Mouse (Mus musculus) lung, adult 2 months (tissue): Measurements from ENCODE around the gene Slc35f1. TPM values are rescaled to one million over a fixed set of nuclear protein-coding genes. Genes with fewer than 3 reads are reported as not detected.

Experiments used
- DNase-seq: peaks from one replicate; pipeline ENCODE4 v3.0.0; 2022
- H3K4me1 ChIP-seq: fragments of 200-500 bp; 2 replicates; pipeline ENCODE4 v1.6.1; 2011; ENCODE audit warnings: low read length; ENCODE audit not compliant: control insufficient read depth, insufficient read depth
- H3K4me3 ChIP-seq: fragments of 200-500 bp; replicated peaks from 2 replicates; pipeline ENCODE3; 2011; ENCODE audit warnings: low read depth, mild to moderate bottlenecking, control low read depth, low read length; ENCODE audit errors: extremely low read depth
- CTCF ChIP-seq: fragments of 200-500 bp; IDR thresholded peaks from 2 replicates; pipeline ENCODE4 v1.5.1; 2011; ENCODE audit warnings: mild to moderate bottlenecking, low read length, control low read depth; ENCODE audit not compliant: insufficient read depth
- POLR2A ChIP-seq: fragments of 200-500 bp; IDR thresholded peaks from 2 replicates; pipeline ENCODE4 v1.6.1; 2011; ENCODE audit warnings: low read depth, mild to moderate bottlenecking, control low read depth, low read length, borderline replicate concordance; ENCODE audit errors: extremely low read depth
- WGBS: fragments of 180-500 bp; shearing (Covaris S2); methylation state at CpG from one replicate; pipeline ENCODE4 v1.1.7; 2018; 5-methylcytosine and 5-hydroxymethylcytosine counted together
- polyA plus RNA-seq: library from polyadenylated mRNA; depleted of rRNA; stranded (reverse); fragments of >200 nt; gene quantifications from 2 replicates; pipeline ENCODE4 v1.2.3, GENCODE M21; 2012; rRNA removed

Slc35f1 gene
- polyA plus RNA-seq: 0.06 and 0.27 TPM in 2 replicates

GRCm38 (mm10) chr10:52690334-52690991 lies at the start of gene Slc35f1:
Gene Slc35f1 (plus strand): TSS chr10:52690533.
- DNase-seq: peak; percentile 5
- Histone ChIP-seq H3K4me1 (no peaks in the 10 kb centered on the region), H3K4me3 (peak within 1 kb of the TSS; percentile 41)
- TF ChIP-seq CTCF (no peak), POLR2A (no peak)
- under 1% methylated on average over 54 of the region's 54 CpGs for WGBS

GRCm38 (mm10) chr10:52671234-52671633 lies 19.1 kb upstream of the Slc35f1 start:
- H3K4me3 ChIP-seq: no peak overlapping the region
- DNase-seq: no peak
- no peaks in the 10 kb centered on the region for H3K4me1 ChIP-seq
- TF ChIP-seq POLR2A (no peak), CTCF (no peak)

- H3K4me3 ChIP-seq: no peak overlapping the region
- TF ChIP-seq CTCF (no peak), POLR2A (no peak)
- 4% methylated on average over 45 of the region's 45 CpGs for WGBS
- peak; percentile 6 for DNase-seq
- no peaks in the 10 kb centered on the region for H3K4me1 ChIP-seq
Observed at GRCm38 (mm10) chr10:52690992-52691731, 829 bp downstream of the Slc35f1 start.

- Histone ChIP-seq H3K4me1 (no peaks in the 10 kb centered on the region), H3K4me3 (no peak overlapping the region)
- TF ChIP-seq CTCF (no peak), POLR2A (no peak)
- DNase-seq: no peak
Observed at GRCm38 (mm10) chr10:52703688-52704087, 13.4 kb downstream of the Slc35f1 start.

DNA sequence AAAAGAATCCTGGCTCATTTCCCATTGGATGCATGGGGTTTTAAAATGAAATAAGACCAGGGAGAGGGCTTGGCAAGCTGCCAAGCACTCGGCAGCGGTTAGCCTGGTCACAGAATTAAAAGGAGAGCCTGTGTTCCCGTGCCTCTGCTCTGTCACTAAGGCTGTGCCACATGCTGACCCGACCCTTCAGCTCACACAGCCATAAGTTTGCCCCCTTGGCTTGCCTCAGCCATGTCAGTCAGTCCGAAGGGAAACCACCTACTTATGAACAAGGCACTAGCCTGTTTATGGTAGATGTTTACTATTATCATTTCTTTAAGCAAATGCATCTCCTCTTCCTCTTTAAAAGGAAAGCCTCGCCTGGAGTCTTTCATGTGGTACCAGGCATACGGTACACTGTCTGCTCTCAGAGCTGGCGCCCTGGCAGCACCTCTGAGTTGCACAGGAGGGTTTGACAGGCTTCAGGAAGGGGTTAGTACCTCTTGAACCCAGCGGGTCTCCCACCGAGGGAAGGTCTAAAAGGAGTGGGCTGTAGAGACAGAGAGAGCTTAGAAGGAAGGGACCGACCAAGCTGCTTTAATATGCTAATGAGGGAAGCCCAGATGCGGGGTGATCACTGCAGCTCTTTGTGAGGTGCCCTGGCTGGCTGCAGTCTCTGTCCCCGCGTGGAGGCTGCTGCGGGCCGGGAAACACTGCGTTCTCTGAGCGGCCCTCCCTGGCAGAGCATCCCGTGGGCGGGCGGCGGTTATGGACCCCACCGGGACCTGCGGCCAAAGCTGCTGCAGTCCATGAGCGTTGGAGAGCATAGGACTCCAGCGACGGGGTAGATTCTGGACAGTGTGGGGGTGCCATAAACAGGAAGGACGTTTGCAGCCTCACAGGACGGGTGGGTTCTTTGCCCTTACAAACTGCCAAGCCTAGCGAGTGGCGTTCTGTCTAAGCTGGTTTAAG lies 14.0 kb downstream of the Slc35f1 start:
- no peak for TF ChIP-seq POLR2A
- no peak for TF ChIP-seq CTCF
- H3K4me3 ChIP-seq: no peak overlapping the region
- DNase-seq: peak; percentile 4
- 4% methylated on average over 31 of the region's 31 CpGs for WGBS
- H3K4me1 ChIP-seq: no peaks in the 10 kb centered on the region

DNA sequence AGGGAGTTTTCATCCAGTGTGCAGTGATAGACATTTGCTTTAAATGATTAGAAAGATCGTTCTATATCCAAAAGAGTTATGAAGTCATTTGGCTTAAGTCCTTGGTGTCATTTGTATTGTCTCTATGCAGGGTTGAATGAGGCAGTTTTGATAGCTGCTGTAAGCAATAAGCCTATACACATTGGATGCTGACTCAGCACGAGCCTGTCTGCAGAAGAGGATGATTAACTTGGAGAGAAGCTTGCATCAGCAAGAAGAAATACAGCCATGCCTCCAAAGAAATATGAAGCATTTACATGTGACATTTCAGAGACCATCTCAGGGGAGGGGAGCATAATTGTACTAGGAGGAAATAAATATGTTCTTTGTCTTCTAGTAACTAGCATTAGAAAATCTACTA lies 19.1 kb downstream of the Slc35f1 start:
- 55% methylated on average over 2 of the region's 2 CpGs for WGBS
- H3K4me1 ChIP-seq: no peaks in the 10 kb centered on the region
- TF ChIP-seq POLR2A: no peak
- TF ChIP-seq CTCF: no peak
- DNase-seq: no peak
- H3K4me3 ChIP-seq: no peak overlapping the region

DNA sequence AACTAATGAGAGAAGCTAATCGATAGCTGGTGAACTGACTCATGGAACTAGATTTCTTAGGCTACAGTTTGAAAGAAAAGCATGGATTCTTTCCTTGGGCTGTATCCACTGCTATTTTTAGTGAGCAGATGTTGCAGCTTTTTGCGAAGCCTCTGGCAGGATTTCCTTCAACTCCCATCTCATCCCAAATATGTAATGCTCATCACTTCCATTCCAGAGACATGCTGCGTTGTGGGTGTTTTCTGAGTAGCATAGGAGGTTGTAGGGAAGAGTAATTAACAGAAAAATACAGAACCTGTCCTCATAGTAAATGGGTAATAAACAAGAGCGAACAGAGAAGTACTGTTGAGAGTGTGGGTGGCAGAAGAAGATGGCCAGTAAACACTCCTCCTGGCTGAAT lies 21.8 kb downstream of the Slc35f1 start:
- no peak overlapping the region for H3K4me3 ChIP-seq
- no peak for DNase-seq
- no peaks in the 10 kb centered on the region for H3K4me1 ChIP-seq
- WGBS: 68% methylated on average over 4 of the region's 4 CpGs
- TF ChIP-seq CTCF: no peak
- TF ChIP-seq POLR2A: no peak

- DNase-seq: no peak
- no peak for TF ChIP-seq CTCF
- TF ChIP-seq POLR2A: no peak
- 75% methylated on average over 2 of the region's 2 CpGs for WGBS
Observed at GRCm38 (mm10) chr10:52714557-52714956, 24.2 kb downstream of the Slc35f1 start.

GRCm38 (mm10) chr10:52715146-52715545 lies 24.8 kb downstream of the Slc35f1 start:
- TF ChIP-seq POLR2A (no peak), CTCF (no peak)
- Histone ChIP-seq H3K4me3 (no peak overlapping the region), H3K4me1 (no peaks in the 10 kb centered on the region)
- WGBS: 92% methylated on average over 4 of the region's 4 CpGs
- DNase-seq: no peak

More at GRCm38 (mm10) chr10:52714557-52714956, 24.2 kb downstream of the Slc35f1 start:
- Histone ChIP-seq H3K4me3 (no peak overlapping the region), H3K4me1 (no peaks in the 10 kb centered on the region)
